Mouse (Mus musculus) heart, embryonic 15.5 days (tissue): ENCODE data around the gene Osbpl11. TPM values are rescaled to one million over a fixed set of nuclear protein-coding genes. Genes with fewer than 3 reads are reported as not detected.
A peak's percentile ranks its signal among the peaks of the same experiment; 100 is the strongest.
"Not testable (repeated sequence)": the region's sequence is repeated elsewhere in the genome, so short reads cannot be mapped to it uniquely, and the experiment has no call there.

Experiments
- ATAC-seq: fragments of 200-750 bp; cut with Nextera tagmentation; replicated peaks from 2 replicates; pipeline ENCODE4 v1.8.0; 2017; ENCODE audit warnings: low read depth, moderate TSS enrichment; ENCODE audit not compliant: insufficient number of reproducible peaks, insufficient read depth, low FRiP score
- H3K27ac ChIP-seq: fragments of 300-500 bp; sonication (generic); 2 replicates; pipeline ENCODE4 v1.5.1; 2015; ENCODE audit warnings: mild to moderate bottlenecking, inconsistent platforms
- H3K27me3 ChIP-seq: fragments of 300-500 bp; sonication (generic); 2 replicates; pipeline ENCODE4 v1.6.1; 2015; ENCODE audit warnings: inconsistent platforms
- H3K36me3 ChIP-seq: fragments of 300-500 bp; sonication (generic); 2 replicates; pipeline ENCODE4 v1.6.1; 2015; ENCODE audit warnings: mild to moderate bottlenecking, inconsistent platforms
- H3K4me1 ChIP-seq: fragments of 300-500 bp; sonication (generic); replicated peaks from 2 replicates; pipeline ENCODE4 v1.6.1; 2015; ENCODE audit warnings: inconsistent platforms
- H3K4me2 ChIP-seq: fragments of 300-500 bp; sonication (generic); 2 replicates; pipeline ENCODE4 v1.6.1; 2015; ENCODE audit warnings: inconsistent platforms, mild to moderate bottlenecking, moderate library complexity
- H3K4me3 ChIP-seq: fragments of 300-500 bp; sonication (generic); 2 replicates; pipeline ENCODE4 v1.5.1; 2015; ENCODE audit warnings: mild to moderate bottlenecking, inconsistent platforms
- H3K9ac ChIP-seq: fragments of 300-500 bp; sonication (generic); 2 replicates; pipeline ENCODE4 v1.6.1; 2015; ENCODE audit warnings: mild to moderate bottlenecking, inconsistent platforms
- H3K9me3 ChIP-seq: fragments of 300-500 bp; sonication (generic); replicated peaks from 2 replicates; pipeline ENCODE4 v1.6.1; 2016; ENCODE audit warnings: inconsistent platforms
- WGBS: fragments of 180-500 bp; shearing (Covaris S2); methylation state at CpG from one replicate; pipeline ENCODE4 v1.1.7; 2015; ENCODE audit warnings: mixed read lengths; 5-methylcytosine and 5-hydroxymethylcytosine counted together
- polyA plus RNA-seq: library from polyadenylated mRNA; unstranded; fragments of >200 nt; fragmentation: Nextera tagmentation; extraction: Ambion mirVana; gene quantifications from 2 replicates; pipeline ENCODE4 v1.2.1, GENCODE M21; 2015

Gene Osbpl11
- polyA plus RNA-seq, 1 experiment from 2014 or later: 14.2 TPM

GRCm38 (mm10) chr16:33196578-33196977 is 11.7 kb downstream of the Osbpl11 start:
- no peaks in the 10 kb centered on the region for H3K27me3 ChIP-seq
- no peak overlapping the region for H3K9ac ChIP-seq
- 89% methylated on average over 6 of the region's 6 CpGs for WGBS
- peaks cover 16% of the 10 kb centered on the region; the same call in 1 of the 2 replicates for H3K36me3 ChIP-seq
- no peak overlapping the region for H3K4me3 ChIP-seq
- H3K27ac ChIP-seq: no peak overlapping the region
- no peaks in the 10 kb centered on the region for H3K9me3 ChIP-seq
- no peak for ATAC-seq
- no peak overlapping the region for H3K4me2 ChIP-seq
- peaks cover 8% of the 10 kb centered on the region for H3K4me1 ChIP-seq

DNA sequence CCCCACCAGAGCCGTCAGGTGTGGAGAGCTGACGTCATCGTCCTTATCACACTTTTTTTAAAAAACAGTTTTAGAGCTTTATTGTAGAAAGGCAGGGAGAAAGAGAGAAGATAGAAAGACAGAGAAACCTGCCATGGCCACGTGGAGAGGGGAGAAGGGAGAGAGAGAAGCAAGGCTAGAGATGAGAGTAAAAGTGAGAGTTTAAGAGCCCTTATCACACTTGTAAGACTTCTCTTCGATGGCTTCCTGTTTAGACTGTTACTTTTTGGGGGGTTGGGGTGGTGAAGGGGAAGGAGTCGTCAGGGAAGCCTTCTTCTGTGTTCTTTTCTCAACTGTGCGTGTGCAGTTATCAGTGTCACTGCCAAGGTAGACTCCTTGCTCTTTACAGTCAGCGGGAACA is 15.7 kb downstream of the Osbpl11 start:
- Histone ChIP-seq H3K4me2 (no peak overlapping the region), H3K9ac (no peak overlapping the region), H3K36me3 (peaks cover 21% of the 10 kb centered on the region), H3K27ac (no peak overlapping the region), H3K4me1 (no peaks in the 10 kb centered on the region), H3K4me3 (no peak overlapping the region), H3K9me3 (no peaks in the 10 kb centered on the region), H3K27me3 (no peaks in the 10 kb centered on the region)
- 68% methylated on average over 8 of the region's 8 CpGs for WGBS
- ATAC-seq: no peak

GRCm38 (mm10) chr16:33210812-33211211 is 25.9 kb downstream of the Osbpl11 start:
- no peaks in the 10 kb centered on the region for H3K4me1 ChIP-seq
- ATAC-seq: no peak
- H3K27ac ChIP-seq: no peak overlapping the region
- peaks cover 48% of the 10 kb centered on the region for H3K36me3 ChIP-seq
- H3K4me3 ChIP-seq: no peak overlapping the region
- H3K27me3 ChIP-seq: no peaks in the 10 kb centered on the region
- H3K9ac ChIP-seq: no peak overlapping the region
- H3K4me2 ChIP-seq: no peak overlapping the region
- H3K9me3 ChIP-seq: no peaks in the 10 kb centered on the region
- WGBS: 72% methylated on average over 2 of the region's 2 CpGs

- H3K27ac ChIP-seq: peak overlapping the region; percentile 15; the same call in 1 of the 2 replicates
- H3K36me3 ChIP-seq: peaks cover 23% of the 10 kb centered on the region
- H3K27me3 ChIP-seq: no peaks in the 10 kb centered on the region
- H3K4me1 ChIP-seq: peaks cover 9% of the 10 kb centered on the region
- ATAC-seq: no peak
- no peak overlapping the region for H3K4me2 ChIP-seq
- WGBS: 84% methylated on average over 9 of the region's 9 CpGs
- no peaks in the 10 kb centered on the region for H3K9me3 ChIP-seq
- no peak overlapping the region for H3K9ac ChIP-seq
- no peak overlapping the region for H3K4me3 ChIP-seq
Measured at GRCm38 (mm10) chr16:33216313-33217003, 31.6 kb downstream of the Osbpl11 start.

GRCm38 (mm10) chr16:33217553-33218085 is 32.7 kb downstream of the Osbpl11 start:
- not testable (repeated sequence) for H3K9me3 ChIP-seq, H3K4me3 ChIP-seq, H3K9ac ChIP-seq, H3K4me1 ChIP-seq, H3K4me2 ChIP-seq, H3K27me3 ChIP-seq
- Histone ChIP-seq H3K36me3 (peaks cover 25% of the 10 kb centered on the region), H3K27ac (peak overlapping the region; percentile 59)
- WGBS: 36% methylated on average over 3 of the region's 3 CpGs
- peak; percentile 70; the same call in 1 of the 2 replicates for ATAC-seq

DNA sequence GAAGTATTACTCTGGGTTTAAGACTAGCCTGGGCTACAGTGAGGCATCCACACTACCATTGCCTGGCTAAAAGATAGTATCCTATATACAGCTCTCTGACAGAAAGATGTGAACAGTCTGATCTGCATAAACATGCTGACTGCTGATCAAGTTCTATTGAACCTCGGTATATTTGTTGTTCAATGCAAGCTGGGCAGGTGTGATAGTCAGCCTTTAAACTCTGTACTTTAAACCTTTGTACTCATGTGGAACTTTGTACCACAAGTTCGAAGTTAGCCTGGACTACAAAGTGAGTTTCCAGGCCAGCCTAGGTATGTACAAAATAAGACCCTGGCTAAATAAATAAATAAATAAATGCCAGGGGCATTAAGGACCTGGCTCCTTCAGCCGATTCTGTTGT is 37.6 kb downstream of the Osbpl11 start:
- Histone ChIP-seq H3K9me3 (no peaks in the 10 kb centered on the region), H3K4me2 (no peak overlapping the region), H3K27me3 (no peaks in the 10 kb centered on the region), H3K4me3 (no peak overlapping the region), H3K9ac (no peak overlapping the region), H3K36me3 (peaks cover 32% of the 10 kb centered on the region), H3K4me1 (no peaks in the 10 kb centered on the region), H3K27ac (no peak overlapping the region)
- no peak for ATAC-seq
- 92% methylated on average over 3 of the region's 3 CpGs for WGBS

GRCm38 (mm10) chr16:33224381-33224780 is 39.5 kb downstream of the Osbpl11 start:
- H3K4me3 ChIP-seq: no peak overlapping the region
- H3K4me1 ChIP-seq: no peaks in the 10 kb centered on the region
- ATAC-seq: no peak
- no peak overlapping the region for H3K27ac ChIP-seq
- H3K36me3 ChIP-seq: peaks cover 49% of the 10 kb centered on the region
- no peak overlapping the region for H3K4me2 ChIP-seq
- no peaks in the 10 kb centered on the region for H3K9me3 ChIP-seq
- no peaks in the 10 kb centered on the region for H3K27me3 ChIP-seq
- 87% methylated on average over 5 of the region's 5 CpGs for WGBS
- no peak overlapping the region for H3K9ac ChIP-seq

- Histone ChIP-seq H3K27ac (no peak overlapping the region), H3K36me3 (peaks cover 52% of the 10 kb centered on the region), H3K9me3 (no peaks in the 10 kb centered on the region), H3K4me1 (no peaks in the 10 kb centered on the region), H3K9ac (no peak overlapping the region), H3K4me3 (no peak overlapping the region), H3K4me2 (no peak overlapping the region), H3K27me3 (no peaks in the 10 kb centered on the region)
- WGBS: 84% methylated on average over 12 of the region's 12 CpGs
- ATAC-seq: no peak
Measured at GRCm38 (mm10) chr16:33234128-33234527, 49.3 kb downstream of the Osbpl11 start.

DNA sequence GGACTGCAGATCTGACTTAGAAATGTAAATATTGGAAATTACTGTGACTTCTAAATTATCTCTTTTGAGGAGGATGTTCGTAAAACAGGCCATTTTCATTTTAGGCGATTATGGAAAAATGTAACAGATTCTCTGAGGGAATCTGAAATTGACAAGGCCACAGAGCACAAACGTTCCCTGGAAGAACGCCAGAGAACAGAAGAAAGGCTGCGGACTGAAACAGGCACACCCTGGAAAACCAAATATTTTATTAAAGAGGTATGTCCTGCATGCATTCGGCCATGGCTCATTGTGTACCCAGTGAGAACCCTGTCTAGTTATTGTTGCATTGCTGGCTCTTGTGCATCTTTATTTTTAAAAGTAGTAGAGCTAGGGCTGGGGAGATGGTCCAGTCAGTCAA is 51.3 kb downstream of the Osbpl11 start:
- Histone ChIP-seq H3K4me3 (no peak overlapping the region), H3K36me3 (peaks cover 46% of the 10 kb centered on the region), H3K9me3 (no peaks in the 10 kb centered on the region), H3K4me1 (no peaks in the 10 kb centered on the region), H3K27me3 (no peaks in the 10 kb centered on the region), H3K27ac (no peak overlapping the region), H3K4me2 (no peak overlapping the region), H3K9ac (no peak overlapping the region)
- no peak for ATAC-seq
- 68% methylated on average over 6 of the region's 6 CpGs for WGBS

GRCm38 (mm10) chr16:33239305-33239704 is 54.4 kb downstream of the Osbpl11 start:
- no peak for ATAC-seq
- Histone ChIP-seq H3K27ac (no peak overlapping the region), H3K4me1 (0 out of 2 replicates have a peak, but pooled peaks cover 2% of the 10 kb centered on the region), H3K27me3 (no peaks in the 10 kb centered on the region), H3K4me3 (no peak overlapping the region), H3K9me3 (no peaks in the 10 kb centered on the region), H3K9ac (no peak overlapping the region), H3K36me3 (peaks cover 65% of the 10 kb centered on the region), H3K4me2 (no peak overlapping the region)
- 89% methylated on average over 2 of the region's 2 CpGs for WGBS

DNA sequence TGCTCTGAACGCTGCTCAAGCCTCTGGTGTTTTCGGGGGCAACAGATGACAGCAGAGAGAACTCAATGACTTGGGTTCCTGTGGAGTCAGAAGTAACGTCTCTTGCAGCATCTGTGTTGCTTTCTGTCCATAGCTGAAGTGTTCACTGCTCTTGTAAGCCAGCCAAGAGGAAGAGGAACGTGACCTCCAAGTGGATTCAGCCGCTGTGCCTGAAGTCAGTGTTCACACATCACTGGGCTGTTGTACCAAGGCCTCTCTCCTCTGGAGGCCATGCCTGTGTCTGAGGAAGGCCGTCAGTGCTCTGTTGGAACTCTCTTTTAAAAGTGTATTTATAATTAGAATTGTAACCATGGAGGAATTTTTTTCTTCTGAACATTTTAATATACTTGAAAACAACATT is 57.2 kb downstream of the Osbpl11 start:
- Histone ChIP-seq H3K27me3 (no peaks in the 10 kb centered on the region), H3K9ac (no peak overlapping the region), H3K27ac (no peak overlapping the region; the same call in 1 of the 2 replicates), H3K36me3 (peaks cover 51% of the 10 kb centered on the region), H3K4me1 (0 out of 2 replicates have a peak, but pooled peaks cover 2% of the 10 kb centered on the region), H3K9me3 (no peaks in the 10 kb centered on the region), H3K4me2 (no peak overlapping the region), H3K4me3 (no peak overlapping the region)
- ATAC-seq: no peak
- WGBS: 57% methylated on average over 6 of the region's 6 CpGs
